Mouse (Mus musculus): ENCODE measurements around the gene Ppp2r5d.

The Ppp2r5d gene

DNA sequence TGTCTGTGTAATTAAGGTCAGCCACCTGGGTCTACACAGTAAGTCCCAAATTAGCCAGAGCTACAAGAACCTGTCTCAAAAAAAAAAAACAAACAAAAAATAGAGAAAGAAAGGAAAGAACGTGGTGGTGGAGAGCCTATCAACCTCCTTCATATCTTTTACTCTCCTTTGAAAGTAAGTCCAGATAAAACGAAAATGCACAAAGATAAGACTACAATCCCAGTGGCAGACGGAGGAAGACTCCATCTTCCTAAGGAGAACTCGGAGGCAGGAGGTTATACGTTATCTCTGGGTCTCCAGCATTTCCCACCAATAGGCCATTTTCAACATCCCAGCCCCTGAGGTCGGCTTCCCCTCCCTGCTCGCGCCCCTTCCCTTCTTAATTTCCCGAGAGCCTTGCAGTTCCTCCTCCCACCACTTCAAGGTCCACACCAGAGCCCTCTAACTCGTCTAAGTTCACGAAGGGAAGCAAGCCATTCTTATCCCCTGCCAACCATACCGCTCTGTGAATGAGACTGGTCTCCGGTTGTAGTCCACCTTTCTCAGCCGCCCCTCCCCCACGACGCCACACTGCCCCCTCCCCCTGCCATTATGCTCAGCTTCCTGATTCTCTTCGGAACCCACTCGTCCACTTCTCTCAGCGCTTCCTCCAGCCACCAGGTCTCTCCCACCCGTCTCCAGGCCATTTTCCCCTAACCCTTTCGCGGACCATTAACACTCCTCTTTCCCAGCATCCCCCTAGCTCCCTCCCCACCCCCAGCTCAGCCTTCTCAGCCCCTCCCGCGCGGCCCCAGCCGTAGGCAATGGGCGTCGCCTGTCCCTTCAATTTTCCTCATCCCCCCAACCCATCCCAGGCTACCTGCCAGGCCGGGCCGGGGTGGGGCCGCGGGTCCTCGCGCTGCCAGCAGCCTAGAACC, 24.8 kb downstream of the Ppp2r5d start:
- DNase-seq: peak; percentile 87 to 89

DNA sequence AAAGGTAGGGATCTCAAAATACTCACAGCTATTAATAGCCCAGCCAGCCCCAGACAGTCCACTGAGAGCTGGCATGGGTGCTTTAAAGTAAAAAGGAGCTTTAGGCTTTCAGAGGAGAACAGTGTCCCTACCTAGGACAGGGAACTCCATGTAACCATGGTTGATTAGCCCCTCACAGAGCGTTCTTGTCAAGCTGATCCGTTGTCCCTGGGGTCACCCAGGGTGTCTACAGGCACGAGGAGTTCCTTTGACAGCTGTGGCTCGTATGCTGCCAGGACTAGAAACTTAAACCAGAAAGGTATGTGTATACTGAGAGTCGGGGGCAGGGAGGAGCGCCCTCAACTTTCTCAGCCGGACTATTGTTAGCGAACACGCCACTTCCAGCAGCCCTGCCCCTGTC, 26.0 kb downstream of the Ppp2r5d start:
- DNase-seq: no peak

DNA sequence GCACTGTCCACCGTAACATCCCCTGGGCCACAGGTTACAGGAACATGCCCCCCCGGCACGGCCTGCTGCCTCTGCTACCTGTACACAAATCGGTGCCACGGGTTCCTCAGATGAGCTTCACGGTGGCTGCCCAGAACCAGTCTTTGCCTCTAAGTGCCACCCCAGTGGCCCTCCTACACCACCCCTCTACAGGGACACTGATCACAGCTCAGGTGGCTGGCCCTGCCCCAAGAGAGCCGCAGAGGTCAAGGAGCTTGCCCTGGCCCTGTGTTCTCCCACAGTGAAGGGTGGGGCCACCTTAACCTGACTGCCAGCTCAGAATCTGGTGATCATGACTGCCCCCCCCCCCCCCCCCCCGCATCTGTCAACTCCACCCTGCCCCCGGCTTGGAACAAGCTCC, 26.5 kb downstream of the Ppp2r5d start, which contains the start of gene Mea1:
Gene Mea1 (plus strand): TSS at position 378 of the 400 bp plus-strand sequence.
- peak in 1 of 2 experiments; percentile 41 for DNase-seq

GRCm38 (mm10) chr17:46674530-46675283, 30.2 kb downstream of the Ppp2r5d start:
- DNase-seq: no peak

DNA sequence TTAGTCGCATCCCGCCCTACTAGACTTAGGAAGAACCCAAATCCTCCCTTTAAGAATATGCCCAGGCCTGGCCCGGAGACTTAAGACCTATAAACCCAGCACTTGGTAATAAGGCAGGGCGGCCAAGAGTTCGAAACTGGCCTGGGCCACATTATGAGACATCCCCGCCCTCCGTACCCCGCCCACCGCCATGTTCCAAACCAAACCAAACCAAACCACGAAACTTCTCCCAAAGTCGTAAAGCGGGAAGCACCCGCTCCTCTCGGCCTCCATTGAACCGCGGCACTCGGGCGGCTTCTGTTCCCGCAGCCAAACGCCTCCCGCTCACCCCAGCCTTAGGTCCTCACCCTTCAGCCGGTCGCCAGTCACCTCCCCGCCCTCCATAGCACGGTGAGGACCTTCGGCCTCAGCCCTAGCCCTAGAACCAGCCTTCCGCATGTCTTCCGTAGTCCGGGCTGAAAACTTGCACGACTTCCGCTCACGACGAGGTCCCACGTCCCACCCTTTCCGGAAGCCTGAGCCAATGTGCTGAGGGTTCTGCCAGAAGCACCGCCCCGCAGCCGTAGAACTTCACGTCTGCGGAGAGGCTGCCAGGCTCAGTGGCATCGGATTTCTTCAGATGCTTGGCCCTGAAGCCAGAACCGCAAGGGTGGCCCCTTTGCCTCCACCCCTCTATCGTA, 30.9 kb downstream of the Ppp2r5d start, which contains the start of gene Rrp36:
Gene Rrp36 (minus strand): TSS at position 503 of the 680 bp plus-strand sequence.
- peak; percentile 94 to 95 for DNase-seq

DNA sequence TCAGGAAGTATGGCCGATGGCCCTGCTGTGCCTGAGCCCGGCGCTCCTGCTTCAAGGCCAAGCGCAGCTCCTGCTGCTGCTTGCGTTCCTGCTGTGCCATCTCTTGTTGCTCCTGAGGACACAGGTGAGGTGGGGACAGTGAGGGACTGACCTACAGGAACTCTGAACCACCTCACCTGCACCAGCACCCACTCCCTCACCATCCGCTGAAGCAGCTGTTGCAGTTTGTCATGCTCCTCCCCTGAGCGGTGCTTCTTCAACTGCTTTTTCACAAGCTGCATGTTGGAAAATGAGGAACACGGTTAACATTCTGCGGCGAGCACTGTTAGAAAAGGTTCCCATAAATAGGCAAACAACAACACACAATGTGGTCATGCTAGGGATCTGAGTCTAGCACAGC, 35.0 kb downstream of the Ppp2r5d start:
- DNase-seq: no peak

- no peak for DNase-seq
Measured at GRCm38 (mm10) chr17:46667712-46668111, 37.2 kb downstream of the Ppp2r5d start.

DNA sequence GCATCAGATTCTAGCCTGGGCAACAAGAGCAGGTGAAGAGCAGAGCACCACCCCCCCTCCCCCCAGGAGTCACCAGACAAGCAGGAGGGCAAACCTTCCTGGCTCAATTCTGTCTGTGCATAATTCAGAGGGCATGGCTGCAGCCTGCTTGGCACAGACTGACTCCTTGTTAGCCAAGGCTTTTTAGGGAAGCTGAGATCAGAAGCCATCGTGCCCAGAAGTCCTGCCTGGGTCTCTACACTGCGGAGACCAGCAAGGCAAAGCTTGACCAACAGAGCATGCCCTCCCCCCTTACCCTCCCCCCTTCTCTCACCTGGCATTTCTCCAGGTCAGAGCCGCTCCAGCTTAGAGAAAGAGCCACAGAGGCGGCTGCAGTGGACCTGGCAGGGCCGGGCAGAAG, 42.2 kb downstream of the Ppp2r5d start:
- peak; percentile 86 to 89 for DNase-seq

GRCm38 (mm10) chr17:46661981-46662380, 42.9 kb downstream of the Ppp2r5d start:
- peak; percentile 64 to 72 for DNase-seq

DNA sequence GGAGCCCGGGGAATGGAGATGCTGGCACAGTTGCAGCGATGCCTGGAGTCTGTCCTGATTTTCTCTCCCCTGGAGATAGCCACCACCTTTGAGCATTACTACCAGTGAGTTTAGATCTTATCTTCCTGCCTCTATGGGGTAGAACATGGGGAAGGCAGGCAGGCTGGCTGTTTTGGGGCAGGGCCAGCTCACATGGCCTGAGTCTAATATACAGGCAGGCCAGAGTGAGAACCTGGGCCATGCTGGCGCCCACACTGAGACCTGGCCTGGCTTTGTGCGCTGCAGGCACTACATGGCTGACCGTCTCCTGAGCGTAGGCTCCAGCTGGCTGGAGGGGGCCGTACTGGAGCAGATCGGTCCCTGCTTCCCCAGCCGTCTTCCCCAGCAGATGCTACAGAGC, 43.6 kb downstream of the Ppp2r5d start:
- DNase-seq: peak; percentile 80 to 85

GRCm38 (mm10) chr17:46656054-46656453, 48.9 kb downstream of the Ppp2r5d start:
- no peak for DNase-seq

- DNase-seq: peak in 1 of 2 experiments; percentile 40
Measured at GRCm38 (mm10) chr17:46651755-46652547, 53.0 kb downstream of the Ppp2r5d start.

DNA sequence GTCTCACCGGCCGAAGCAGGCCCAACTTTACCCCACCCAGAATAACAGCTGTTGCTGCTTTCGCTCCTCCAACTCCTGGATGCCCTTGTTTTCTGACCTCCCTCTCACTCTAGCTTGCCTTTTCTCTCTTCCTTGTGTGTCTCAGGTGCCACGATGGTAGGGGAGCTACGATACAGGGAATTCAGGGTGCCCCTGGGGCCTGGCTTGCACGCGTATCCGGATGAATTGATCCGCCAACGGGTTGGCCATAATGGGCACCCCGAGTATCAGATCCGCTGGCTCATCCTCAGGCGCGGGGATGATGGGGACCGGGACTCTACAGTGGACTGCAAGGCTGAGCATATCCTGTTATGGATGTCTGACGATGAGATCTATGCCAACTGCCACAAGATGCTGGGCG, 53.6 kb downstream of the Ppp2r5d start:
- DNase-seq: peak in 1 of 2 experiments; percentile 32

- peak; percentile 96 to 98 for DNase-seq
Measured at GRCm38 (mm10) chr17:46650232-46651031, 54.5 kb downstream of the Ppp2r5d start, which contains the start of gene Cul7. TSS of gene Cul7 (plus strand) at chr17:46650337.

DNA sequence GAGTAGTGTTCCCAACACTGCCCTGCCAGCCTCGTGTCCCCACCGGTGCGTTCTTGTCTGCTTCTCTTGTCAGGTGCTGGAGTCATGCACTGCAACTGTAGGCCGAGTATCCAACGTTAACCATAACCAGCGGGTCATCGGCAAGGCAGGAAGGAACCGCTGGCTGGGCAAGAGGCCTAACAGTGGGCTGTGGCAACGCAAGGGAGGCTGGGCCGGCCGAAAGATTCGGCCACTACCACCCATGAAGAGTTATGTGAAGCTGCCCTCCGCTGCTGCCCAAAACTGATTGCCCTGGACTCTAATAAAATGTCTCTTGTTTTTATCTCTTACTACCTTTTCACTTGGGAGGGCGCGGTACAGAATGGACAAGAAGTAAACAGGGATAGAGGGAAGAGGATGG, 55.1 kb downstream of the Ppp2r5d start:
- DNase-seq: no peak

DNA sequence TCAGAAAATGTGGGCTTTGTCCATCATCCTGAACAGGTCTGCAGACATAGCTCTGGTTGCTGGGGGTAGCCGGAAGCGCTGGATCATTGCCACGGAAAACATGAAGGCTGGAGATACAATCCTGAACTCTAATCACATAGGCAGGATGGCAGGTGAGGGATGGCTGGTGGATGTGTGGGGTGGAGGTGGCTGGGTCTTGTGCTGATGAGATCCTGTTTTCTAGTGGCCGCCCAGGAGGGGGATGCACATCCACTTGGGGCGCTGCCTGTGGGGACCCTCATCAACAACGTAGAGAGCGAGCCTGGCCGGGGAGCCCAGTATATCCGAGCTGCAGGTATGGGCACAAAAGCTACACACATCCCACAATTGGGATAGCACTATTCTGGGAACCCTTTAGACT, 56.5 kb downstream of the Ppp2r5d start:
- no peak for DNase-seq

DNA sequence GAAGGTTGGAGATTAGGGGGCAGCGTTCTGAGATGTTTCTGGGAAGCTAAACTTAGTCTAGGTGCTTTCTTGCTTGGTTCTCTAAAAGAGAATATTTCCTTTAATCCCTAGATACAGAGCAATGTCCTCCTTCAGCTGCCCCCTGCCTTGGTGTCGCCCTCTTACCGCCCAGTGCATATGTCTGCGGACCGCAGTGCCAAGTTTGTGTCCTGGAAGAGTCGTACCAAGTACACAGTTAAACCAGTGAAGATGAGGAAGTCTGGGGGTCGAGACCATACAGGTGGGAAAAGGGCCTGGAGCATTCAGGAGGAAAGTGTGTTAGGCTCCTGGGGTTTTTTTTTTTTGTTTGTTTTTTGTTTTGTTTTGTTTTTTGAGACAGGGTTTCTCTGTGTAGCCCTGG, 57.6 kb downstream of the Ppp2r5d start:
- no peak for DNase-seq

DNA sequence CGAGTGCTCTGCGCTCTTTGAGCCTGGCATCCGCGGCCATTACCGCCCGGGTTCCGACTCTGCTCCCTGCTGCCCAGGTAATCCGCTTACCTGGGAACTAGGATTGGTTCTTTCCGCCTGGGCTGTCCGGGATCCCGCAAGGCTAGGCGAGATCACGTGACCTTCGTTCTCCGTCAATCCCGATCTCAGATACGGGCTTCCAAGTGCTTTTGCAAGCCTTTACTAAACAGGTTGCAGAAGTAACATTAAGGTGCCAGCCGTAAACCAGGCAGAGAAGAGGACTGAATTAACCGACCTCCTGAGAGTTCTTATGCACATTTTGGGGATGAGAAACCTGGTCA, 58.6 kb downstream of the Ppp2r5d start:
- no peak for DNase-seq

- DNase-seq: peak; percentile 99 to 100
Measured at GRCm38 (mm10) chr17:46645561-46646321, 59.2 kb downstream of the Ppp2r5d start, which contains the start of the genes Klc4 and Mrpl2. TSS of gene Klc4 (minus strand) at chr17:46646022. TSS of gene Mrpl2 (plus strand) at chr17:46646229.

DNA sequence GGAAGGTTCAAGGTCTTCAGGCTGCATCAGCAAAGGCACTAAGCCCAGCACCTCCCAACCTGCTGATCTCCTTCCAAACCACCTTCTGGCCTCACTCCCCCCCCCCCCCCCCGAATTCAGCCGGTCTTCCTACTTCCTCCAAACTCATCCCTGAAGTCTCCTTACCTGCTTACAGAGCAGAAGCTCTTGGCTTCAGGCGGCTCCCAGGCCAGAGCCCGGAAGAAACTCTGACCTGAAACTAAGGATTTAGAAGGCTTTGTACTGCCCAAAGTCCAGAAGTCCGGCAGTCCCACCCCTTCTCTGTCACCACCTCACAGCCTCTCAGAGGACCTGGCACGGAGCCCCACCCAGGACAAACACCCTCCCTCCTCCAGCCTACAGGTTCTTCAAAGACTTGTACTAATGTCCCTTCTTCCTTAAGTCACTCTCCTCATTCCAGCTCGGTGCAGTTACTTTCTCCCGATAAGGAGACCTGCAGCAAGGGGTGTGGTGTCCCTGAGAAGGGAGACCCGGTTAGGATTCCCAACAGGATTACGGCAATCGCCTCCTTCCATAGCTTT, 59.9 kb downstream of the Ppp2r5d start:
- DNase-seq: peak; percentile 68 to 71
